Mouse (Mus musculus): ENCODE results near the gene Krtap11-1. TPM values are rescaled to one million over a fixed set of nuclear protein-coding genes. Genes with fewer than 3 reads are reported as not detected.

Krtap11-1 gene
- polyA plus RNA-seq, 1 experiment from 2014 or later = not detected

GRCm38 (mm10) chr16:89520996-89521395 lies 50.0 kb downstream of the Krtap11-1 start:
- H3K9me3 ChIP-seq (replicated peaks; ENCODE audit: control insufficient read depth, low read length) = no peaks in the 10 kb centered on the region

GRCm38 (mm10) chr16:89520555-89520954 lies 50.4 kb downstream of the Krtap11-1 start:
- WGBS (ENCODE audit: insufficient replicate concordance) = 50% methylated on average over 2 of the region's 2 CpGs
- no peak overlapping the region for H3K4me3 ChIP-seq (ENCODE audit: low read depth, low read length)
- no peaks in the 10 kb centered on the region for H3K9me3 ChIP-seq (replicated peaks; ENCODE audit: control insufficient read depth, low read length)
- no peaks in the 10 kb centered on the region for H3K36me3 ChIP-seq (ENCODE audit: control insufficient read depth, insufficient read depth)
- H3K4me1 ChIP-seq (ENCODE audit: control insufficient read depth, low read depth, low read length) = no peaks in the 10 kb centered on the region
- no peak overlapping the region for H3K9ac ChIP-seq (ENCODE audit: low read depth, low read length)
- H3K4me2 ChIP-seq (ENCODE audit: low read depth, low read length) = no peak overlapping the region
- no peak for ATAC-seq (ENCODE audit: low read depth)
- H3K27me3 ChIP-seq (ENCODE audit: control insufficient read depth, insufficient read depth, low read depth, low read length) = no peaks in the 10 kb centered on the region
- no peak overlapping the region for H3K27ac ChIP-seq (ENCODE audit: low read length)

More at GRCm38 (mm10) chr16:89520996-89521395, 50.0 kb downstream of the Krtap11-1 start:
- H3K4me1 ChIP-seq (ENCODE audit: control insufficient read depth, low read depth, low read length) = no peaks in the 10 kb centered on the region
- WGBS (ENCODE audit: insufficient replicate concordance) = 66% methylated on average over 4 of the region's 4 CpGs
- H3K4me2 ChIP-seq (ENCODE audit: low read depth, low read length) = no peak overlapping the region
- no peak for ATAC-seq (ENCODE audit: low read depth)
- H3K27ac ChIP-seq (ENCODE audit: low read length) = no peak overlapping the region
- H3K36me3 ChIP-seq (ENCODE audit: control insufficient read depth, insufficient read depth) = no peaks in the 10 kb centered on the region
- H3K27me3 ChIP-seq (ENCODE audit: control insufficient read depth, insufficient read depth, low read depth, low read length) = no peaks in the 10 kb centered on the region
- H3K9ac ChIP-seq (ENCODE audit: low read depth, low read length) = no peak overlapping the region
- H3K4me3 ChIP-seq (ENCODE audit: low read depth, low read length) = no peak overlapping the region

Other genes with a start within 250 kb of the Krtap11-1 start
- gene Krtap21-1, start 167.3 kb downstream of the Krtap11-1 start, polyA plus RNA-seq (2015; fragmentation: Nextera tagmentation; extraction: Ambion mirVana) = not detected in 2 replicates
- gene Krtap6-2, start 151.1 kb downstream of the Krtap11-1 start, polyA plus RNA-seq (2015; fragmentation: Nextera tagmentation; extraction: Ambion mirVana) = not detected in 2 replicates
- not detected in 2 replicates for gene Krtap8-1, start 83.2 kb downstream of the Krtap11-1 start, polyA plus RNA-seq (2015; fragmentation: Nextera tagmentation; extraction: Ambion mirVana)
- not detected in 2 replicates for gene Krtap7-1, start 62.9 kb downstream of the Krtap11-1 start, polyA plus RNA-seq (2015; fragmentation: Nextera tagmentation; extraction: Ambion mirVana)